Mouse (Mus musculus): ENCODE measurements around the gene Coro2a.

DNA sequence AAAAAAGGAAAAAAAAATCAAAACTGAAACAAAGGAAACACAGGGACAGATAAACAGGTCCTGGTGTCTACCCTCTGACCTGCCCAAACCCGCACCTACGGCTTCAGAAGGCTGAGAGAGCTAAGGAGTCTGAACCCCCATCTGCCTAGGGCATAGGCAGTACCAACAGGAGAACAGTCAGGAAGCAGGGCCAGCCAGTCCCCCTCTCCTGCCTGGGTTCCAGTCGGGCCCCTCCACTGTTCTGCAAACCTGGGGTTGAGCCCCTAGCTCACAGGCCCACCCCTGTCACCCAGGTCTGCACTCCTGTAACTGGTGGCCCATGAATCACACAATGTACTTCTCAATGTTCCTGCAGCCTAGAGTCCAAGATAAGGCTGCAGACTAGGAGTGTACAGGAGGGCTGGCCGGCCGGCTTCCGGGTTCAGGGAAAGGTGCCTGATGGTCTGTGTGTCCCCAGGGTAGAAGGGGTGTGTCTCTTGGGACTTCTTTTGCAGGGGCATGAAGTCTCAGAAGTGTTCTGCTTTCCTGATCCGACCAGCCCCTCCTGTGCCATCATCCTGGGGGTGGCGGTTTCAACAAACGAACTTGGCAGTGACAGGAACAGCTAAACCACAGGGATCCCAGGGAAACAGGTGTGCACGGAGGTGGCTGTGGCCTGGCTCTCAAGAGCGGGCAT lies 4.6 kb downstream of the Coro2a start:
- TF ChIP-seq ZC3H11A (IDR thresholded peaks at IDR 0.05; ENCODE audit: borderline replicate concordance, low read depth, low read length) (no peak), MAFK (IDR thresholded peaks at IDR 0.05; ENCODE audit: insufficient read depth, low read depth, low read length) (no peak), CHD2 (IDR thresholded peaks at IDR 0.05; ENCODE audit: low read depth, low read length) (no peak), HCFC1 (IDR thresholded peaks at IDR 0.05; ENCODE audit: borderline replicate concordance, insufficient read depth, low read length) (no peak)

Data from ES-E14 (cell line).